Mouse (Mus musculus): ENCODE measurements around the gene Plxdc1. TPM values are rescaled to one million over a fixed set of nuclear protein-coding genes. Genes with fewer than 3 reads are reported as not detected.

Gene Plxdc1
- total and polyA plus RNA-seq, 2 experiments from 2014 or later = 3.1 to 4.9 TPM

DNA sequence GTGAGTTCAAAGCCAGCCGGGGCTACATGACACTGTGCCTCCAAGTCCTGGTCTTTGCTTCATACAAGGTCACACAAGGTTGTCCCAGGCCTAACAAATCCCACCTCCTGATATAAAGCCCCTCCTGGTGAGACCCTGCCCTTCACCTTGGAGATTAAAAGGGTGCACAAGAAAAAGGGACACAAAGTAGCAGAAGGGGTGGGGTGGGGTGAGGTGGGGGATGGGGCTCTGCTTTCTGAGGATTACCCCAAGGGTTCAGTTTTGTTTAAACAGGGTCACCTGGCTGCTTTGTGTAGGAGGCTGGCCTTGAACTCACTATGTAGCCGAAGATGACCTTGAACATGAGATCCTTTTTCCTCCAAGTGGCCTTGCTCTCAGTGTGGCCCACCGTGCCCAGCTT lies 2.7 kb downstream of the Plxdc1 start:
- Histone ChIP-seq H3K9ac (replicated peaks; ENCODE audit: low read length, poor library complexity, severe bottlenecking) (no peak overlapping the region), H3K4me1 (ENCODE audit: insufficient read depth, low read length) (no peaks in the 10 kb centered on the region)
- WGBS = 89% methylated on average over 3 of the region's 3 CpGs

GRCm38 (mm10) chr11:97982721-97983120 lies 3.5 kb downstream of the Plxdc1 start:
- no peak overlapping the region for H3K4me3 ChIP-seq (ENCODE audit: low read depth, low read length)
- no peak overlapping the region for H3K9ac ChIP-seq (replicated peaks; ENCODE audit: low read length, poor library complexity, severe bottlenecking)
- no peaks in the 10 kb centered on the region for H3K4me1 ChIP-seq (ENCODE audit: insufficient read depth, low read length)
- DNase-seq (ENCODE audit: low spot score) (no peak), ATAC-seq (ENCODE audit: low FRiP score) (no peak)
- H3K27me3 ChIP-seq (ENCODE audit: insufficient read depth, low read length) = peaks cover 8% of the 10 kb centered on the region
- no peak overlapping the region for H3K4me2 ChIP-seq (ENCODE audit: low read depth, low read length, poor library complexity, severe bottlenecking)
- whole genome bisulfite sequencing = 90% methylated on average over 9 of the region's 9 CpGs
- no peak overlapping the region for H3K27ac ChIP-seq (ENCODE audit: low read depth, low read length)
- H3K9me3 ChIP-seq (ENCODE audit: low read length) = no peaks in the 10 kb centered on the region
- H3K36me3 ChIP-seq (ENCODE audit: insufficient read depth, low read length) = no peaks in the 10 kb centered on the region
- no peak for TF ChIP-seq CTCF (IDR thresholded peaks at IDR 0.05)

More for the DNA sequence above, 2.7 kb downstream of the Plxdc1 start:
- Histone ChIP-seq H3K27ac (ENCODE audit: low read depth, low read length) (no peak overlapping the region), H3K4me2 (ENCODE audit: low read depth, low read length, poor library complexity, severe bottlenecking) (no peak overlapping the region), H3K36me3 (ENCODE audit: insufficient read depth, low read length) (no peaks in the 10 kb centered on the region), H3K4me3 (ENCODE audit: low read depth, low read length) (no peak overlapping the region), H3K9me3 (ENCODE audit: low read length) (no peaks in the 10 kb centered on the region), H3K27me3 (ENCODE audit: insufficient read depth, low read length) (peaks cover 8% of the 10 kb centered on the region)
- no peak for DNase-seq (ENCODE audit: low spot score)
- ATAC-seq (ENCODE audit: low FRiP score) = no peak
- no peak for TF ChIP-seq CTCF (IDR thresholded peaks at IDR 0.05)

GRCm38 (mm10) chr11:97980531-97980966 lies 5.7 kb downstream of the Plxdc1 start:
- no peak overlapping the region for H3K27ac ChIP-seq (ENCODE audit: low read depth, low read length)
- no peak overlapping the region for H3K9ac ChIP-seq (replicated peaks; ENCODE audit: low read length, poor library complexity, severe bottlenecking)
- no peaks in the 10 kb centered on the region for H3K4me1 ChIP-seq (ENCODE audit: insufficient read depth, low read length)
- DNase-seq (ENCODE audit: low spot score) (peak; percentile 76), ATAC-seq (ENCODE audit: low FRiP score) (no peak)
- H3K36me3 ChIP-seq (ENCODE audit: insufficient read depth, low read length) = no peaks in the 10 kb centered on the region
- peaks cover 6% of the 10 kb centered on the region for H3K27me3 ChIP-seq (ENCODE audit: insufficient read depth, low read length)
- H3K4me3 ChIP-seq (ENCODE audit: low read depth, low read length) = no peak overlapping the region
- 75% methylated on average over 9 of the region's 9 CpGs for WGBS
- H3K4me2 ChIP-seq (ENCODE audit: low read depth, low read length, poor library complexity, severe bottlenecking) = no peak overlapping the region
- no peaks in the 10 kb centered on the region for H3K9me3 ChIP-seq (ENCODE audit: low read length)
- no peak for TF ChIP-seq CTCF (IDR thresholded peaks at IDR 0.05)

DNA sequence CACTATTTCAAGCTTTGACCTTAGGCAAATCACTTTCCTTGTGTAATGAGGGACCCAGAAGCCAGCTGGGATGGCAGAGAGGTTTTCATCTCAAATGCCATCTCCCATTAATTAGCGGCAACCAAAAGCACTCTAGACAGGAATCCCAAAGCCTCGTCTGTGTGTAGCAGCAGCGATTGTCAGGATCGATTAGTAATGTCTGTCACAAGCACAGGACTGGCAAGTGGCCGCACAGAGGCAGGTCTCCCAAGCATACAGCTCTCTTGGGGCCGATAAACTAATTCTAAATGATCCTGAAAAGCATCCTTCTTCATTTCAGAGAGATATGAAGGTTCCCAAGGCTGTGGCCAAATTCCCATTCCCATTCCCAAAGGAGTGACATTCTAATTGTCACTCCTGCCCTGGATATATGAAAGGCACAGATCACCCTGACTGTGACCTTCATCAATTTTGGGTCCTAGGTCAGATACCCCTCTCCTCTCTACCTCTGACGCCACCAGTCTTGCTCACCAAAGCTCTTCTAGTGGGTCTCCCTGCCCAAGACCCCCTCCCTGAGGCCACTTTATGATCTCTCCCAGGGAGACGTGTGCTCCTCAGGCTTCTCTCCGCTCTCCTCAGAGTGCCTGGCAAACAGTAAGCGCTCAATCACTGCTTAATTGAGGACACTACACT lies 6.3 kb downstream of the Plxdc1 start:
- no peak overlapping the region for H3K4me3 ChIP-seq (ENCODE audit: low read depth, low read length)
- no peak for DNase-seq (ENCODE audit: low spot score)
- no peaks in the 10 kb centered on the region for H3K9me3 ChIP-seq (ENCODE audit: low read length)
- no peak for ATAC-seq (ENCODE audit: low FRiP score)
- H3K4me2 ChIP-seq (ENCODE audit: low read depth, low read length, poor library complexity, severe bottlenecking) = no peak overlapping the region
- H3K4me1 ChIP-seq (ENCODE audit: insufficient read depth, low read length) = no peaks in the 10 kb centered on the region
- no peak overlapping the region for H3K27ac ChIP-seq (ENCODE audit: low read depth, low read length)
- H3K9ac ChIP-seq (replicated peaks; ENCODE audit: low read length, poor library complexity, severe bottlenecking) = no peak overlapping the region
- H3K27me3 ChIP-seq (ENCODE audit: insufficient read depth, low read length) = peaks cover under 1% of the 10 kb centered on the region
- no peak for TF ChIP-seq CTCF (IDR thresholded peaks at IDR 0.05)
- H3K36me3 ChIP-seq (ENCODE audit: insufficient read depth, low read length) = no peaks in the 10 kb centered on the region
- WGBS = 74% methylated on average over 10 of the region's 10 CpGs

DNA sequence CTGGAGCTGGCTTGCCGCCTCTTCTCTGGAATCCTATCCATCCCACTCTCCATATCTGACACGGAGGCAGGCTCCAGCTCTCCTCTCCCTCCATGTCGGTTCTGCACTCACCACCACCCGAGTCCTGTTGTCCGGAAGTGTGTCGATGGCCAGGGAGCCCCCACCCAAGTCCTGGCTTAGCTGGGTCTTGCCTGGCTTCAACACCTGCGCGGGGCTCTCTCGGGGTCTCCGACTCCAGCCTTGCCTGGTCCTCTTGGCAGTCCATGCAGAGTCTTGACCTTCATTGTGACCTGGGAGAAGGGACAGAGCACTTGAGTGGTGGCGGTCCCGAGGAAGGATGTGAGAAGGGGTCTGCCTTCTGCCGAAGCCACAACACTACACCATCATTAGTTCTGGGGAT lies 7.9 kb downstream of the Plxdc1 start:
- 91% methylated on average over 13 of the region's 13 CpGs for WGBS
- no peak for TF ChIP-seq CTCF (IDR thresholded peaks at IDR 0.05)
- H3K4me2 ChIP-seq (ENCODE audit: low read depth, low read length, poor library complexity, severe bottlenecking) = no peak overlapping the region
- no peaks in the 10 kb centered on the region for H3K36me3 ChIP-seq (ENCODE audit: insufficient read depth, low read length)
- no peak for ATAC-seq (ENCODE audit: low FRiP score)
- DNase-seq (ENCODE audit: low spot score) = no peak
- no peak overlapping the region for H3K4me3 ChIP-seq (ENCODE audit: low read depth, low read length)
- H3K9me3 ChIP-seq (ENCODE audit: low read length) = no peaks in the 10 kb centered on the region
- H3K4me1 ChIP-seq (ENCODE audit: insufficient read depth, low read length) = no peaks in the 10 kb centered on the region
- H3K27ac ChIP-seq (ENCODE audit: low read depth, low read length) = no peak overlapping the region
- H3K27me3 ChIP-seq (ENCODE audit: insufficient read depth, low read length) = no peaks in the 10 kb centered on the region
- H3K9ac ChIP-seq (replicated peaks; ENCODE audit: low read length, poor library complexity, severe bottlenecking) = no peak overlapping the region

DNA sequence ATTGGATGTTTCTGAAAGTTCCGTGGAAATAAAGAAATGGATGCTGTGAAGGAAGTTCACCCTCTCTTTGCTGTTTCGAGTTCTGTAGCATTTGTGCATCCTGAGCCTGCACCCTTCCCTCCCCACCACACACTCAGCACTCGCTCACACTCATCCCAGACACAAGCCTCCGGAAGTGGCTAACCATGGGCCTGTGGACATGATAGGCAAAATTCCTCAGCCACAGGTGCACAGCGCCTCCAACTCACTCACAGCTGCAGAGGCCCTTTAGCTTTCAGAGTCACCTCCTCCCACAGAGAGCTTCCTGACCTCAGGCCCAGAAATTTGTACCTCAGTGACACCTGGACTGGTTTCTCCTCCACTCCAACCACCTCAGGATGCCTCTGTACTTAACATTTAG lies 8.4 kb downstream of the Plxdc1 start:
- DNase-seq (ENCODE audit: low spot score) (no peak), ATAC-seq (ENCODE audit: low FRiP score) (no peak)
- 85% methylated on average over 5 of the region's 5 CpGs for WGBS
- no peak overlapping the region for H3K4me2 ChIP-seq (ENCODE audit: low read depth, low read length, poor library complexity, severe bottlenecking)
- no peaks in the 10 kb centered on the region for H3K4me1 ChIP-seq (ENCODE audit: insufficient read depth, low read length)
- H3K27me3 ChIP-seq (ENCODE audit: insufficient read depth, low read length) = no peaks in the 10 kb centered on the region
- H3K27ac ChIP-seq (ENCODE audit: low read depth, low read length) = no peak overlapping the region
- H3K36me3 ChIP-seq (ENCODE audit: insufficient read depth, low read length) = no peaks in the 10 kb centered on the region
- H3K4me3 ChIP-seq (ENCODE audit: low read depth, low read length) = no peak overlapping the region
- no peaks in the 10 kb centered on the region for H3K9me3 ChIP-seq (ENCODE audit: low read length)
- no peak for TF ChIP-seq CTCF (IDR thresholded peaks at IDR 0.05)
- H3K9ac ChIP-seq (replicated peaks; ENCODE audit: low read length, poor library complexity, severe bottlenecking) = no peak overlapping the region
